ENCODE assay signal across 9 mouse cellular contexts in genomic region chr1:93223972-93224371, GRCm38 (mm10). TPM values are rescaled to one million over a fixed set of nuclear protein-coding genes. Genes with fewer than 3 reads are reported as not detected.
DNase-seq lines count a peak whose midpoint lies in the region; ATAC-seq and TF ChIP-seq lines count a peak whose summit lies in the region.
"Had no signal": no experiment of that assay in that cellular context is flagged by ENCODE, and none has a peak within 500 bp of the region (broad histone marks: within the 10 kb centered on the region; RNA-seq: fewer than 3 reads in every experiment).

No protein-coding gene starts in this region.

- peak; percentile 45; the same call in 1 of the 2 replicates for ATAC-seq in midbrain, embryonic 11.5 days (ENCODE audit: low FRiP score)
- ATAC-seq in midbrain, embryonic 15.5 days (replicated peaks) = no peak
- ATAC-seq in liver, embryonic 14.5 days (ENCODE audit: insufficient read depth) = no peak
- ATAC-seq in inflammation-experienced regulatory T-cells, adult 6 months = no peak

- DNase-seq in adrenal gland, adult (ENCODE audit: inconsistent age in 2 of 2, low spot score in 1 of 2) = peak; percentile 55 to 82
- no peak for DNase-seq in adrenal gland, adult 8-10 months
- DNase-seq in midbrain, embryonic 11.5 days (ENCODE audit: low spot score, missing footprints) = peak; percentile 93
- DNase-seq in forelimb bud, embryonic 11.5 days (ENCODE audit: low read depth, low spot score) = peak; percentile 62
- DNase-seq in liver, embryonic 14.5 days (ENCODE audit: low read depth in 3 of 3, low spot score in 3 of 3) = no peak
- DNase-seq in spleen, postnatal 10 days (ENCODE audit: low spot score in 2 of 2) = peak; percentile 20 to 69

- no peaks in the 10 kb centered on the region for H3K4me1 ChIP-seq in midbrain, embryonic 11.5 days (ENCODE audit: control insufficient read depth, insufficient read depth, low read length)
- H3K4me1 ChIP-seq in midbrain, embryonic 15.5 days = peaks cover 5% of the 10 kb centered on the region; the same call in 1 of the 2 replicates
- no peaks in the 10 kb centered on the region for H3K4me1 ChIP-seq in liver, embryonic 14.5 days (replicated peaks; ENCODE audit: control insufficient read depth in 2 of 2, insufficient read depth in 2 of 2, low read length in 1 of 2)
- H3K4me1 ChIP-seq: heart, embryonic 13.5 days had no signal

- WGBS in midbrain, embryonic 11.5 days = 7% methylated on average over 18 of the region's 18 CpGs
- WGBS in midbrain, embryonic 15.5 days = 8% methylated on average over 18 of the region's 18 CpGs
- WGBS in liver, embryonic 14.5 days (ENCODE audit: insufficient replicate concordance) = 5% methylated on average over 18 of the region's 18 CpGs

- no peak for TF ChIP-seq EP300 in liver, embryonic 14.5 days (IDR thresholded peaks at IDR 0.05; ENCODE audit: low read depth)

- no peaks in the 10 kb centered on the region for H3K9me3 ChIP-seq in midbrain, embryonic 11.5 days (ENCODE audit: control insufficient read depth, low read length)
- H3K9me3 ChIP-seq in midbrain, embryonic 15.5 days = no peaks in the 10 kb centered on the region
- no peaks in the 10 kb centered on the region for H3K9me3 ChIP-seq in liver, embryonic 14.5 days (ENCODE audit: control insufficient read depth, low read length)
- H3K9me3 ChIP-seq: heart, embryonic 13.5 days had no signal

- no peaks in the 10 kb centered on the region for H3K36me3 ChIP-seq in midbrain, embryonic 11.5 days (ENCODE audit: control insufficient read depth, insufficient read depth, low read length)
- no peaks in the 10 kb centered on the region for H3K36me3 ChIP-seq in midbrain, embryonic 15.5 days (replicated peaks)
- no peaks in the 10 kb centered on the region for H3K36me3 ChIP-seq in liver, embryonic 14.5 days (replicated peaks; ENCODE audit: control insufficient read depth, insufficient read depth, low read depth)
- H3K36me3 ChIP-seq: heart, embryonic 13.5 days had no signal

- no peak overlapping the region for H3K4me2 ChIP-seq in midbrain, embryonic 11.5 days
- H3K4me2 ChIP-seq in midbrain, embryonic 15.5 days = no peak overlapping the region
- no peak overlapping the region for H3K4me2 ChIP-seq in liver, embryonic 14.5 days (ENCODE audit: low read depth)
- H3K4me2 ChIP-seq: heart, embryonic 13.5 days had no signal

- H3K27me3 ChIP-seq in midbrain, embryonic 11.5 days (ENCODE audit: control insufficient read depth, insufficient read depth, low read length) = no peaks in the 10 kb centered on the region; the same call in 1 of the 2 replicates
- H3K27me3 ChIP-seq in midbrain, embryonic 15.5 days (replicated peaks) = no peaks in the 10 kb centered on the region
- no peaks in the 10 kb centered on the region for H3K27me3 ChIP-seq in liver, embryonic 14.5 days (ENCODE audit: control insufficient read depth, insufficient read depth, low read length)

- H3K4me3 ChIP-seq in midbrain, embryonic 11.5 days (ENCODE audit: low read depth, low read length) = no peak overlapping the region
- H3K4me3 ChIP-seq in midbrain, embryonic 15.5 days = no peak overlapping the region
- H3K4me3 ChIP-seq in liver, embryonic 14.5 days (ENCODE audit: insufficient read depth in 1 of 2, low read depth in 2 of 2, low read length in 2 of 2) = no peak overlapping the region
- H3K4me3 ChIP-seq: heart, embryonic 13.5 days had no signal

- H3K27ac ChIP-seq in midbrain, embryonic 11.5 days (ENCODE audit: low read depth, low read length) = no peak overlapping the region
- H3K27ac ChIP-seq in midbrain, embryonic 15.5 days = no peak overlapping the region
- H3K27ac ChIP-seq in liver, embryonic 14.5 days = no peak overlapping the region
- H3K27ac ChIP-seq: heart, embryonic 13.5 days had no signal

- no peak overlapping the region for H3K9ac ChIP-seq in midbrain, embryonic 11.5 days (ENCODE audit: low read length)
- H3K9ac ChIP-seq in midbrain, embryonic 15.5 days = no peak overlapping the region
- no peak overlapping the region for H3K9ac ChIP-seq in liver, embryonic 14.5 days (replicated peaks)
- H3K9ac ChIP-seq: heart, embryonic 13.5 days had no signal

- peak; percentile 84 for TF ChIP-seq CTCF in liver, embryonic 14.5 days (IDR thresholded peaks at IDR 0.05; ENCODE audit: low read depth)

RNA-seq across cellular contexts. Expression of gene Sned1, which starts 11.7 kb away (rescaled TPM):
- 10 to 100 TPM; 22.2 to 31.9 (median 26.0) TPM for total RNA-seq in adrenal gland, adult 8-10 months (2022)
- 1.8 and 2.0 TPM in 2 replicates for polyA plus RNA-seq in midbrain, embryonic 11.5 days (2014; fragmentation: Nextera tagmentation; extraction: Ambion mirVana)
- 8.7 and 12.5 TPM in 2 replicates for polyA plus RNA-seq in midbrain, embryonic 15.5 days (2015; fragmentation: Nextera tagmentation; extraction: Ambion mirVana)
- 0.16 and 0.25 TPM in 2 replicates for polyA plus RNA-seq in liver, embryonic 14.5 days (2012; rRNA removed)
- polyA plus RNA-seq in liver, embryonic 14.5 days (2014; fragmentation: Nextera tagmentation; extraction: Ambion mirVana) = 0.06 and 0.25 TPM in 2 replicates
- polyA plus RNA-seq in inflammation-experienced regulatory T-cells, adult 6 months (2017; shearing (Covaris generic)) = under 1 TPM; 0.05 to 0.28 (median 0.09) TPM

RNA-seq across cellular contexts. Expression of gene Crocc2, which starts 55.4 kb away (rescaled TPM):
- under 1 TPM in 2 of 4 experiments, not detected in 2; 0.03 TPM for total RNA-seq in adrenal gland, adult 8-10 months (2022)
- 0.11 TPM in 2 replicates for polyA plus RNA-seq in midbrain, embryonic 11.5 days (2014; fragmentation: Nextera tagmentation; extraction: Ambion mirVana)
- polyA plus RNA-seq in midbrain, embryonic 15.5 days (2015; fragmentation: Nextera tagmentation; extraction: Ambion mirVana) = 0.52 and 0.54 TPM in 2 replicates
- 0.01 and 0.02 TPM in 2 replicates for polyA plus RNA-seq in liver, embryonic 14.5 days (2012; rRNA removed)
- not detected in 2 replicates for polyA plus RNA-seq in liver, embryonic 14.5 days (2014; fragmentation: Nextera tagmentation; extraction: Ambion mirVana)
- not detected for polyA plus RNA-seq in inflammation-experienced regulatory T-cells, adult 6 months (2017; shearing (Covaris generic))

Comparison
In these comparisons a context has a peak if more than half of its experiments do, and no peak if none do; other contexts are left out.
1. DNase-seq: peak in adrenal gland, adult (2 of 2), midbrain, embryonic 11.5 days (single experiment), forelimb bud, embryonic 11.5 days (single experiment) and spleen, postnatal 10 days (2 of 2); none in adrenal gland, adult 8-10 months (single experiment) and liver, embryonic 14.5 days (0 of 3).